Mouse (Mus musculus): ENCODE measurements around the gene Zfp771. TPM values are rescaled to one million over a fixed set of nuclear protein-coding genes. Genes with fewer than 3 reads are reported as not detected.

Zfp771 gene
- polyA plus RNA-seq, 1 experiment: 13.1 TPM

- H3K27ac ChIP-seq (ENCODE audit: control insufficient read depth, insufficient read depth, low read depth, low read length, poor library complexity): peak within 1 kb of the TSS; percentile 92
- H3K4me3 ChIP-seq (replicated peaks; ENCODE audit: control insufficient read depth, low read depth, low read length): peak within 1 kb of the TSS; percentile 92
- TF ChIP-seq POLR2A (IDR thresholded peaks at IDR 0.05; ENCODE audit: borderline replicate concordance, control insufficient read depth, low read depth, low read length): peak; percentile 99
- no peak for TF ChIP-seq CTCF (IDR thresholded peaks at IDR 0.05; ENCODE audit: control insufficient read depth, insufficient read depth, low read length)
- 1% methylated on average over 39 of the region's 39 CpGs for WGBS
- peaks cover 4% of the 10 kb centered on the region for H3K4me1 ChIP-seq (ENCODE audit: control insufficient read depth, insufficient read depth, low read length)
Observed at GRCm38 (mm10) chr7:127273925-127274789, 30.1 kb downstream of the Zfp771 start, which contains the start of gene Sephs2. TSS of gene Sephs2 (minus strand) at chr7:127274055.

- 74% methylated on average over 5 of the region's 5 CpGs for WGBS
- no peak overlapping the region for H3K27ac ChIP-seq (ENCODE audit: control insufficient read depth, insufficient read depth, low read depth, low read length, poor library complexity)
- H3K4me3 ChIP-seq (replicated peaks; ENCODE audit: control insufficient read depth, low read depth, low read length): no peak overlapping the region
- TF ChIP-seq POLR2A (IDR thresholded peaks at IDR 0.05; ENCODE audit: borderline replicate concordance, control insufficient read depth, low read depth, low read length): no peak
- TF ChIP-seq CTCF (IDR thresholded peaks at IDR 0.05; ENCODE audit: control insufficient read depth, insufficient read depth, low read length): no peak
- peaks cover 2% of the 10 kb centered on the region for H3K4me1 ChIP-seq (ENCODE audit: control insufficient read depth, insufficient read depth, low read length)
Observed at GRCm38 (mm10) chr7:127276519-127276961, 32.5 kb downstream of the Zfp771 start.

- no peak overlapping the region for H3K27ac ChIP-seq (ENCODE audit: control insufficient read depth, insufficient read depth, low read depth, low read length, poor library complexity)
- 11% methylated on average over 8 of the region's 8 CpGs for WGBS
- H3K4me3 ChIP-seq (replicated peaks; ENCODE audit: control insufficient read depth, low read depth, low read length): no peak overlapping the region
- TF ChIP-seq CTCF (IDR thresholded peaks at IDR 0.05; ENCODE audit: control insufficient read depth, insufficient read depth, low read length): peak; percentile 88
- TF ChIP-seq POLR2A (IDR thresholded peaks at IDR 0.05; ENCODE audit: borderline replicate concordance, control insufficient read depth, low read depth, low read length): no peak
- H3K4me1 ChIP-seq (ENCODE audit: control insufficient read depth, insufficient read depth, low read length): no peaks in the 10 kb centered on the region; the same call in 1 of the 2 replicates
Observed at GRCm38 (mm10) chr7:127278311-127278710, 34.2 kb downstream of the Zfp771 start.

GRCm38 (mm10) chr7:127280092-127280491 lies 36.0 kb downstream of the Zfp771 start:
- H3K4me1 ChIP-seq (ENCODE audit: control insufficient read depth, insufficient read depth, low read length): peaks cover 2% of the 10 kb centered on the region; the same call in 1 of the 2 replicates
- no peak for TF ChIP-seq CTCF (IDR thresholded peaks at IDR 0.05; ENCODE audit: control insufficient read depth, insufficient read depth, low read length)
- WGBS: 77% methylated on average over 3 of the region's 3 CpGs

GRCm38 (mm10) chr7:127281114-127281513 lies 37.0 kb downstream of the Zfp771 start:
- H3K4me1 ChIP-seq (ENCODE audit: control insufficient read depth, insufficient read depth, low read length): peaks cover 2% of the 10 kb centered on the region; the same call in 1 of the 2 replicates
- H3K27ac ChIP-seq (ENCODE audit: control insufficient read depth, insufficient read depth, low read depth, low read length, poor library complexity): no peak overlapping the region
- no peak overlapping the region for H3K4me3 ChIP-seq (replicated peaks; ENCODE audit: control insufficient read depth, low read depth, low read length)
- no peak for TF ChIP-seq POLR2A (IDR thresholded peaks at IDR 0.05; ENCODE audit: borderline replicate concordance, control insufficient read depth, low read depth, low read length)
- TF ChIP-seq CTCF (IDR thresholded peaks at IDR 0.05; ENCODE audit: control insufficient read depth, insufficient read depth, low read length): no peak
- 8% methylated on average over 4 of the region's 4 CpGs for WGBS

More at GRCm38 (mm10) chr7:127280092-127280491, 36.0 kb downstream of the Zfp771 start:
- Histone ChIP-seq H3K4me3 (replicated peaks; ENCODE audit: control insufficient read depth, low read depth, low read length) (no peak overlapping the region), H3K27ac (ENCODE audit: control insufficient read depth, insufficient read depth, low read depth, low read length, poor library complexity) (no peak overlapping the region)

- no peak overlapping the region for H3K4me3 ChIP-seq (replicated peaks; ENCODE audit: control insufficient read depth, low read depth, low read length)
- no peak overlapping the region for H3K27ac ChIP-seq (ENCODE audit: control insufficient read depth, insufficient read depth, low read depth, low read length, poor library complexity)
- TF ChIP-seq POLR2A (IDR thresholded peaks at IDR 0.05; ENCODE audit: borderline replicate concordance, control insufficient read depth, low read depth, low read length) (no peak), CTCF (IDR thresholded peaks at IDR 0.05; ENCODE audit: control insufficient read depth, insufficient read depth, low read length) (no peak)
- H3K4me1 ChIP-seq (ENCODE audit: control insufficient read depth, insufficient read depth, low read length): peaks cover 3% of the 10 kb centered on the region; the same call in 1 of the 2 replicates
- WGBS: 41% methylated on average over 2 of the region's 2 CpGs
Observed at GRCm38 (mm10) chr7:127282190-127282589, 38.1 kb downstream of the Zfp771 start.

GRCm38 (mm10) chr7:127285154-127285553 lies 41.1 kb downstream of the Zfp771 start:
- peak overlapping the region; percentile 23; the same call in 1 of the 2 replicates for H3K27ac ChIP-seq (ENCODE audit: control insufficient read depth, insufficient read depth, low read depth, low read length, poor library complexity)
- 22% methylated on average over 5 of the region's 10 CpGs for WGBS
- H3K4me1 ChIP-seq (ENCODE audit: control insufficient read depth, insufficient read depth, low read length): peaks cover 10% of the 10 kb centered on the region
- TF ChIP-seq POLR2A (IDR thresholded peaks at IDR 0.05; ENCODE audit: borderline replicate concordance, control insufficient read depth, low read depth, low read length) (no peak), CTCF (IDR thresholded peaks at IDR 0.05; ENCODE audit: control insufficient read depth, insufficient read depth, low read length) (no peak)
- no peak overlapping the region for H3K4me3 ChIP-seq (replicated peaks; ENCODE audit: control insufficient read depth, low read depth, low read length)

- TF ChIP-seq CTCF (IDR thresholded peaks at IDR 0.05; ENCODE audit: control insufficient read depth, insufficient read depth, low read length) (no peak), POLR2A (IDR thresholded peaks at IDR 0.05; ENCODE audit: borderline replicate concordance, control insufficient read depth, low read depth, low read length) (no peak)
- 38% methylated on average over 1 of the region's 1 CpGs for WGBS
- peak overlapping the region; percentile 71; the same call in 1 of the 2 replicates for H3K27ac ChIP-seq (ENCODE audit: control insufficient read depth, insufficient read depth, low read depth, low read length, poor library complexity)
- H3K4me1 ChIP-seq (ENCODE audit: control insufficient read depth, insufficient read depth, low read length): peaks cover 10% of the 10 kb centered on the region
- H3K4me3 ChIP-seq (replicated peaks; ENCODE audit: control insufficient read depth, low read depth, low read length): no peak overlapping the region
Observed at GRCm38 (mm10) chr7:127287940-127288339, 43.9 kb downstream of the Zfp771 start.
